Mouse (Mus musculus) gastrocnemius, postnatal 4 days (tissue): ENCODE data around the gene Tirap. TPM values are rescaled to one million over a fixed set of nuclear protein-coding genes. Genes with fewer than 3 reads are reported as not detected.
"Not testable (repeated sequence)": the region's sequence is repeated elsewhere in the genome, so short reads cannot be mapped to it uniquely, and the experiment has no call there.

Experiments used
- DNase-seq, 2 experiments: peaks; one replicate each; pipeline ENCODE4 v3.0.0; 2021 to 2022; ENCODE audit warnings: low spot score in 2 of 2, mixed read lengths in 2 of 2
- total RNA-seq, 2 experiments: library from RNA; stranded (reverse); gene quantifications; 2 replicates each; pipeline ENCODE4 v1.2.3; 2021

Gene Tirap
- total RNA-seq, 2 experiments from 2014 or later: 11.0 to 11.6 TPM

GRCm38 (mm10) chr9:35156002-35156710 is 43.9 kb downstream of the Tirap start:
- DNase-seq: peak; percentile 38 to 62

DNA sequence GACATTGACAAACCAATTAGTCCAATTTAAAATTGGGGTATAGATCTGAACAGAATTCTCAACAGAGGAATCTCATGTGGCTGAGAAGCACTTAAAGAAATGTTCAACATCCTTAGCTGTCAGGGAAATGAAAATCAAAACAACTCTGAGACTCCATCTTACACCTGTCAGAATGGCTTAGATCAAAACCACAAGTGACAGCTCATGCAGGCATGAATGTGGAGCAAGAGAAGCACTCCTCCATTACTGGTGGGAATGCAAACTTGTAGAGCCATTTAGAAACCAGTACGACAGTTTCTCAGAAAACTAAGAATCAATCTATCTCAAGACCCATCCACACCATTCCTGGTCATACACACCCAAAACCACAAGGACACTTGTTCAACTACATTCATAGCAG is 47.2 kb downstream of the Tirap start:
- no peak for DNase-seq

DNA sequence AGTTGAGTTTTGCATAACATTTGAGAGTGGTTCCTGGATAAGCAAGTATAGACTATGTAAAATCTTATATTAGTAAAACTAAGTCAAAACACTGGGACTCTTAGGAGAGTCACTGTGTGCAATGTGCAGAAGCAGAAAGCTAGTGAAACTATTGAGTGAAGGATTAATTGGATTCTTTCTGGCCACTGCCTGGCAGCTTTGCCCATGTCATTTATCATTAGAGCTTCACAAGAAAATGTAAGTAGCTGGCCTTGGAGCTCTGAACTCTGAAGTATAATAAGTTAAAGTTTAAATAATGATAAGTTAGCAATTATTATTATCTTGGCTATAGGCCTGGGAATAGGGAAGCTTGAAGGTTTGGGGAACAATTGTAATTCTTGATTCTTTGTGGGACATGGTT is 51.3 kb downstream of the Tirap start:
- not testable (repeated sequence) for DNase-seq

GRCm38 (mm10) chr9:35147261-35147660 is 52.8 kb downstream of the Tirap start:
- DNase-seq: not testable (repeated sequence)

- DNase-seq: no peak
Observed at GRCm38 (mm10) chr9:35145829-35146228, 54.3 kb downstream of the Tirap start.

GRCm38 (mm10) chr9:35145118-35145517 is 55.0 kb downstream of the Tirap start:
- DNase-seq: no peak

DNA sequence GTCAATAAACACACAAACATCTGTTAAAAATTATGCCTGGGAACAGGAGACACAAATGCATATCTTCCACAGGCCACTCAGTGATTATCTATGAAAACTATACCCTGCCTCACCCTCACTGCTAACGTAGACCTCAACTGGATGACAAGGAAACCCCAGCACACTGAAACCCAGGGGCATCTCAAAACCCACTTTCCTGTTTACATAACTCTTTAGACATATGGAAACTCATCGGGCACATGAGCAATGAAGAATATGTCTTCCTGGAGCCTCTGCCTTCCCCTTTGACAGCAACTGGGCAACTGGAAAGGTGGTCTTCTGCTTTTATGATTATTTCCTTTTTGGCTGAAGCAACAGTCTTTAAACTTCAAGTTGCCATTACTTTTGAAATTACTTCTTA is 57.9 kb downstream of the Tirap start:
- no peak for DNase-seq

GRCm38 (mm10) chr9:35139231-35139744 is 60.8 kb downstream of the Tirap start:
- DNase-seq: no peak

DNA sequence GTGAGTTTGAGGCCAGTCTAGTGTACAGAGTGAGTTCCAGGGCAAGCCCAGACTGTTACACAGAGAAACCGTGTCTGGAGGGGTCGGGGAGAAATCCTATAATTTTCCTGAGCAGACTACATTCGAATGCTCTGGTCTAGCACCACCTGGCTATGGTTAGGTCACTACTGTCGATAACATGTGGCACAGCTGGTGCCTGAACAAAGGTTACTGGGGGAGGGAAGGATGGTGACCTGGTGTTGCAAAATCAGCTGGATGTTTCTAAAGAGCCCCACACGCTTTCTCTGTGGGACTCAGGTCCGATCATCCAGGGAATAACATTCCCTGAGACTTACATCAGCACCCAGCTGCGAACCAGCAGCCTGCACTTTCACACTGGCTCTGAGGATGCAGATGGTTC is 62.1 kb downstream of the Tirap start:
- DNase-seq: no peak

- no peak for DNase-seq
Observed at GRCm38 (mm10) chr9:35135575-35135974, 64.5 kb downstream of the Tirap start.

Other genes with a start within 250 kb of the Tirap start
- gene St3gal4, start 81.0 kb downstream of the Tirap start, total RNA-seq: 10 to 100 TPM; 20.1 to 22.6 TPM
- 10 to 100 TPM; 17.6 to 21.1 TPM for gene Dcps, start 24.2 kb downstream of the Tirap start, total RNA-seq
- 100 to 1,000 TPM; 113 to 118 TPM for gene Srpr, start 116 bp downstream of the Tirap start, total RNA-seq
- 10 to 100 TPM; 33.9 to 39.8 TPM for gene Foxred1, start 10.8 kb upstream of the Tirap start, total RNA-seq
- 10 to 100 TPM; 23.7 to 26.8 TPM for gene Fam118b, start 67.5 kb upstream of the Tirap start, total RNA-seq
- 10 to 100 TPM in 1 of 2 experiments, 1 to 10 TPM in 1; 9.4 to 11.2 TPM for gene Rpusd4, start 67.6 kb upstream of the Tirap start, total RNA-seq
- 10 to 100 TPM; 62.0 to 63.2 TPM for gene Cdon, start 220.8 kb upstream of the Tirap start, total RNA-seq